Mouse (Mus musculus) myocyte (in vitro differentiated cells): Measurements from ENCODE around the gene Ccna1.

Experiments used
- MAX ChIP-seq: IDR thresholded peaks from one replicate; pipeline ENCODE4 v1.6.1; 2011; ENCODE audit warnings: low read depth, mild to moderate bottlenecking, control low read depth
- TCF12 ChIP-seq: IDR thresholded peaks from one replicate; pipeline ENCODE4 v1.6.1; 2011; ENCODE audit warnings: mild to moderate bottlenecking, control low read depth; ENCODE audit not compliant: poor library complexity, insufficient read depth, severe bottlenecking
- USF1 ChIP-seq: IDR thresholded peaks from one replicate; pipeline ENCODE4 v1.6.1; 2011; ENCODE audit warnings: low read depth, mild to moderate bottlenecking, control low read depth, moderate library complexity

- TF ChIP-seq TCF12 (no peak), MAX (no peak), USF1 (no peak)
These were observed 17.7 kb downstream of the Ccna1 start for GRCm38 (mm10) chr3:55037608-55038007.
